Mouse (Mus musculus) heart, adult 2 months (tissue): ENCODE results near the gene Klhl36.

Experiments used
- CTCF ChIP-seq: fragments of 200-600 bp; IDR thresholded peaks from 2 replicates; pipeline ENCODE4 v1.8.1; 2022; ENCODE audit warnings: antibody characterized with exemption, mild to moderate bottlenecking, moderate library complexity
- EP300 ChIP-seq: fragments of 200-500 bp; IDR thresholded peaks from 2 replicates; pipeline ENCODE4 v1.6.1; 2011; ENCODE audit warnings: low read depth, low read length, control low read depth; ENCODE audit not compliant: insufficient read depth
- POLR2A ChIP-seq: fragments of 200-500 bp; IDR thresholded peaks from 2 replicates; pipeline ENCODE4 v1.6.1; 2011; ENCODE audit warnings: mild to moderate bottlenecking, low read depth, low read length, control low read depth; ENCODE audit not compliant: insufficient read depth

- TF ChIP-seq POLR2A (no peak), CTCF (peak; percentile 88), EP300 (0 out of 2 replicates have a peak, but pooled peaks have one; percentile 72)
These were observed 18.6 kb upstream of the Klhl36 start for GRCm38 (mm10) chr8:119843444-119843843.
